Mouse (Mus musculus) bone marrow, adult 2 months (tissue): ENCODE data around the gene Stard3. TPM values are rescaled to one million over a fixed set of nuclear protein-coding genes. Genes with fewer than 3 reads are reported as not detected.

Experiments
- H3K27ac ChIP-seq: fragments of 200-500 bp; 2 replicates; pipeline ENCODE4 v1.5.1; 2012; ENCODE audit warnings: low read depth, mild to moderate bottlenecking, control low read depth, inconsistent platforms, low read length; ENCODE audit not compliant: control insufficient read depth, poor library complexity, insufficient read depth
- H3K4me1 ChIP-seq: fragments of 200-500 bp; 2 replicates; pipeline ENCODE4 v1.6.1; 2011; ENCODE audit warnings: low read length; ENCODE audit not compliant: control insufficient read depth, insufficient read depth
- H3K4me3 ChIP-seq: fragments of 200-500 bp; replicated peaks from 2 replicates; pipeline ENCODE3; 2011; ENCODE audit warnings: mild to moderate bottlenecking, low read depth, low read length, control low read depth; ENCODE audit not compliant: control insufficient read depth
- CTCF ChIP-seq: fragments of 200-500 bp; IDR thresholded peaks from 2 replicates; pipeline ENCODE4 v1.5.1; 2011; ENCODE audit warnings: low read length, control low read depth; ENCODE audit not compliant: control insufficient read depth, insufficient read depth
- POLR2A ChIP-seq: fragments of 200-500 bp; IDR thresholded peaks from 2 replicates; pipeline ENCODE4 v1.6.1; 2011; ENCODE audit warnings: low read depth, mild to moderate bottlenecking, control low read depth, low read length, borderline replicate concordance; ENCODE audit not compliant: control insufficient read depth
- WGBS: fragments of 180-500 bp; shearing (Covaris S2); methylation state at CpG from one replicate; pipeline ENCODE4 v1.1.7; 2018; 5-methylcytosine and 5-hydroxymethylcytosine counted together
- polyA plus RNA-seq: library from polyadenylated mRNA; stranded (reverse); fragments of >200 nt; gene quantifications from 2 replicates; pipeline ENCODE4 v1.2.4, GENCODE M21; 2011; ENCODE audit warnings: low replicate concordance; ENCODE audit not compliant: missing spikeins, insufficient read depth, insufficient read length

The Stard3 gene
- polyA plus RNA-seq, 1 experiment: 32.3 TPM

- Histone ChIP-seq H3K4me1 (peaks cover 2% of the 10 kb centered on the region), H3K4me3 (no peak overlapping the region), H3K27ac (no peak overlapping the region)
- WGBS: 90% methylated on average over 12 of the region's 12 CpGs
- no peak for TF ChIP-seq CTCF
Measured at GRCm38 (mm10) chr11:98390141-98390540, 32.0 kb downstream of the Stard3 start.

GRCm38 (mm10) chr11:98392034-98392433 is 33.9 kb downstream of the Stard3 start:
- TF ChIP-seq POLR2A (no peak), CTCF (no peak)
- WGBS: 49% methylated on average over 8 of the region's 8 CpGs
- Histone ChIP-seq H3K4me1 (peaks cover 2% of the 10 kb centered on the region), H3K4me3 (no peak overlapping the region), H3K27ac (no peak overlapping the region)

GRCm38 (mm10) chr11:98392645-98393044 is 34.5 kb downstream of the Stard3 start:
- H3K4me3 ChIP-seq: no peak overlapping the region
- no peak for TF ChIP-seq CTCF
- 0 out of 2 replicates have a peak, but pooled peaks have one; percentile 10 for TF ChIP-seq POLR2A
- H3K4me1 ChIP-seq: peaks cover 2% of the 10 kb centered on the region
- WGBS: 11% methylated on average over 4 of the region's 4 CpGs
- H3K27ac ChIP-seq: peak overlapping the region; percentile 78

GRCm38 (mm10) chr11:98393317-98393716 is 35.1 kb downstream of the Stard3 start:
- Histone ChIP-seq H3K4me1 (peaks cover 2% of the 10 kb centered on the region), H3K4me3 (no peak overlapping the region), H3K27ac (peak overlapping the region; percentile 78)
- TF ChIP-seq CTCF (no peak), POLR2A (0 out of 2 replicates have a peak, but pooled peaks have one; percentile 33)
- 16% methylated on average over 6 of the region's 6 CpGs for whole genome bisulfite sequencing

GRCm38 (mm10) chr11:98394301-98394700 is 36.1 kb downstream of the Stard3 start:
- Histone ChIP-seq H3K27ac (no peak overlapping the region; the same call in 1 of the 2 replicates), H3K4me3 (no peak overlapping the region), H3K4me1 (peaks cover 2% of the 10 kb centered on the region)
- WGBS: 76% methylated on average over 6 of the region's 6 CpGs
- TF ChIP-seq CTCF (no peak), POLR2A (no peak)

- 44% methylated on average over 4 of the region's 4 CpGs for WGBS
- TF ChIP-seq POLR2A (no peak), CTCF (no peak)
- Histone ChIP-seq H3K4me1 (peaks cover 2% of the 10 kb centered on the region), H3K27ac (peak overlapping the region; percentile 39), H3K4me3 (no peak overlapping the region)
Measured at GRCm38 (mm10) chr11:98395041-98395440, 36.9 kb downstream of the Stard3 start.

GRCm38 (mm10) chr11:98397946-98398345 is 39.8 kb downstream of the Stard3 start:
- Histone ChIP-seq H3K4me3 (no peak overlapping the region), H3K4me1 (peaks cover 2% of the 10 kb centered on the region), H3K27ac (no peak overlapping the region)
- 88% methylated on average over 7 of the region's 7 CpGs for WGBS
- no peak for TF ChIP-seq CTCF
- no peak for TF ChIP-seq POLR2A

- peak; percentile 55; the same call in 1 of the 2 replicates for TF ChIP-seq POLR2A
- TF ChIP-seq CTCF: no peak
- under 1% methylated on average over 40 of the region's 40 CpGs for WGBS
- Histone ChIP-seq H3K27ac (peak within 1 kb of the TSS; percentile 97), H3K4me1 (no peaks in the 10 kb centered on the region; the same call in 1 of the 2 replicates), H3K4me3 (peak within 1 kb of the TSS; percentile 91)
Measured at GRCm38 (mm10) chr11:98400161-98400726, 42.1 kb downstream of the Stard3 start, which contains the start of gene Pgap3. Gene Pgap3 (minus strand): TSS chr11:98400490.
